Mouse (Mus musculus): ENCODE data around the gene Ubr4.

Gene Ubr4

DNA sequence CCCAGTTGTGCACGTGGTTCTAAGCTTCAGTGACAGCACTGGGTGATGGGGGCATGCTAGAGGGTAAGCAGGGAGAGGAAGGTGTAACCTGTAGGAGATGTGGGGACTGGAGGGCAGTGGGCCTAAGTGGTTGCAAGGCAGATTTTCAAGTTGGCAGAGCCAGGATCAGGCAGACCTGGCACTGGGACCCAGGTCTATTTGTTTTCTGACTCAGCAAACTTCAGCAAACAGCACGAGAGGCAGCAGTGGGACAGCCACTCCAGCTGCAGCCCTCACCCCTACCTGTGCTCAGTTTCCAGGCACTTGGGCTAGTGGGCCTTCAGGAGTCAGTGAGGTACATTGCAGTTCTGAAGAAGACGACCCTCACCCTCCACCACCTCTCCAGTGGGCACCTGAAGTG lies 4.8 kb downstream of the Ubr4 start:
- WGBS: 91% methylated on average over 3 of the region's 3 CpGs

DNA sequence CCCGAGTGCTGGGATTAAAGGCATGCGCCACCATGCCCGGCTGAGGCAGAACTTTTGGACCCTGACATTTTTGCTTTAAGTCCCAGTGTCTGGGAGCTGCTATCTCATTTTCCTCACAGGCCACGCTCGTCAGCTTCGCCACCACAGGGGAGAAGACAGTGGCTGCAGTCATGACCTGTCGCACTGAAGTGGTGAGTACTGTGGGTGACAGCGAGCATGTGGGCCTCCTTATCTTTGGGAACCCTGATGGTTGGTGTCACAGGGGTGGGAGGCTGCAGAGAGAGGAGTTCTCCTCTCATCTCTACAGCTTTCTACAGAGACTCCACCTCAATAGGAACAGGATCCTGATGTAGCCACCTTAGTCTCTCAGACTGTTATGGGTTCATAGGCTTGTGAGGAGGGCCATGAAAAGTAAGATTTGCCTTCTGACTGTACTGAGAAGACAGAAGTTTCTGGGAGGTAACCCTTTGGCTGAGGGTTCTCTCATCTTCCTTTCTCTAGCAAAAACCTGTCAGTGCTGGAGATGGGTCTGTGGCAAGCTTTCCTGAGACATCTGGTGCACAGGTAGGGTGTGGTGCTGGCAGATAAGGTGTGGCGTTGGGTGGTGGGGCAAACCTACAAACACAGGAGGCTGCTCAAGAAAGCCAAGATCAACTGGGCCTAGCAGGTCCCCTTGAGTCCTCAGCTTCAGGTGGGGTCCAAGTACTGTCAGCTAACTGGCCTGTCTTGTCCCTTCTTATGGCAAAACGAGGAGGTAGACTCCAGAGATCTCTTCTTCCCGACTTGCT lies 8.5 kb downstream of the Ubr4 start:
- WGBS: 93% methylated on average over 11 of the region's 11 CpGs

- WGBS: 92% methylated on average over 3 of the region's 3 CpGs
Measured at GRCm38 (mm10) chr4:139367336-139367735, 14.9 kb downstream of the Ubr4 start.

DNA sequence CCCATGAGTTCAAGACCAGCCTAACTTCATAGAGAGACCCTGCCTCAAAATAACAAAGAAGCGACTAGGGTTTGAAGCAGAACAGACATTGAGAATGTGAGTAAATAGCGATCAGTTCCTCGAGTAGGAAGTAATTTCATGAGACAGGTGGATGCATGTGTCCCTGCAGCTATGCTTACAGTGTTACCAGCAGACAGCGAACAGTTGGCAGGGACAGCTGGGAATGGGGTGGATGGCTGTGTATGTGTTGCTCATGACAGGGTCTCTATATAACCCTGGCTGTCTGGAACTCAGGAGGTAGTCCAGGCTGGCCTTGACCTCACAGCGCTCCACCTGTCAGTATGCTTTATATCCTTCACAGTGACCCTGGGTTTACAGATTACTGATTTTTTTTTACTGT lies 15.6 kb downstream of the Ubr4 start:
- 91% methylated on average over 5 of the region's 5 CpGs for WGBS

GRCm38 (mm10) chr4:139373130-139373529 lies 20.7 kb downstream of the Ubr4 start:
- 97% methylated on average over 4 of the region's 4 CpGs for WGBS

- 92% methylated on average over 10 of the region's 10 CpGs for WGBS
Measured at GRCm38 (mm10) chr4:139373531-139373930, 21.1 kb downstream of the Ubr4 start.

GRCm38 (mm10) chr4:139379719-139380118 lies 27.3 kb downstream of the Ubr4 start:
- 10% methylated on average over 8 of the region's 8 CpGs for WGBS

DNA sequence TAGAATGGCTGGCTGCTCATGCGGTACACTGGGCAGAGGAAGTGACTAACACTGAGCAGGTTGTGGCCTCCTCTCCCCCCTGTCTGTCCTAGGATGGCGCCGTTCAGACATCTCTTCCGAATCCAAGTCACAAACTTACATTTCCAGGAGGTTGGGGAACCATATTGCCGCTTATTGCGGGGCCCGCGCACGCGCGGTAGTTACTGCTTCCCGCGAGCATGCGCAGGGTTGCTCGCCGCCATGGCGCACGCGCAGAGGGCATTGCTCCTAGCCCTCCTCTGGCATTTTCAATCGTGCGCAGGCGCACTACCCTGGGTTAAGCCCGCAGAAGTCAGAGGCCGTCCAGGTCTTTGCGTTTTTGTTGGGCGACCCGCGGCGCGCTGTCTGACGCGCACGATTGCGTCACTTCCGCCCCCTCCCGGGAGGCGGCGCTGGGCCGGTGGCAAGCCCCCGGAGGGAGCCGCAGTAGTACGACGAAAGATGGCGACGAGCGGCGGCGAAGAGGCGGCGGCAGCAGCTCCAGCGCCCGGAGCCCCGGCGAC lies 27.9 kb downstream of the Ubr4 start:
- under 1% methylated on average over 54 of the region's 54 CpGs for WGBS

DNA sequence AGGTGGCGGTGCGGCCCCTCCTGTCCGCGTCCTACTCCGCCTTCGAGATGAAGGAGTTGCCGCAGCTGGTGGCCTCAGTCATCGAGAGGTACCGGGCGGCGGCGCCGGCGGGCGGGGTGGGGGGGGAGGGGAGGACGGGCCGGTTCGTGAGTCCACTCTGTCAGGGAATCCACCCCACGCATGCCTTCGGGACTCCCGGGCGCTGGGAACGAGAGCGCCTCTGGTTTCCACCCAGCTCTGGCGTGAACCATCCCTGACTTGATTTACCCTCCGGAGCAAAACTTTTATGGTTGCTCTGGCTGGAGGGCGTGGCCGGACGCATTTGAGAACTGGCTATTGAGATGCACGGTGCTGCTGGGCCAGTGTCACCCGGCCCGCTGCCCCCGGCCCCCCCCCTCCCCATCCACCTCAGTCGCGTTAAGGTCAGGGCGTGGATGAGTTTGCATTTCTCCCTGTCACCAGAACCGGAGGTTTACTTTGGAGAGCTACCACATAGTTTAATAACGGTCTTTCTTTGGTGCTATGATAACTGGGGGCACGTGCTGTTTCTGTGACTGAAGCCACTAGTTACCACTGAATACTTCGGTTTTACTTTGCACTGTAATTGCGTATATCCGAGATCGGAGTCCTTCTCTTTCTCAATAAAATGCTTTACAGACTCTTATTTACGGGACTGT lies 28.5 kb downstream of the Ubr4 start:
- under 1% methylated on average over 44 of the region's 44 CpGs for WGBS

- 24% methylated on average over 4 of the region's 4 CpGs for whole genome bisulfite sequencing
Measured at GRCm38 (mm10) chr4:139381452-139381845, 29.0 kb downstream of the Ubr4 start.

DNA sequence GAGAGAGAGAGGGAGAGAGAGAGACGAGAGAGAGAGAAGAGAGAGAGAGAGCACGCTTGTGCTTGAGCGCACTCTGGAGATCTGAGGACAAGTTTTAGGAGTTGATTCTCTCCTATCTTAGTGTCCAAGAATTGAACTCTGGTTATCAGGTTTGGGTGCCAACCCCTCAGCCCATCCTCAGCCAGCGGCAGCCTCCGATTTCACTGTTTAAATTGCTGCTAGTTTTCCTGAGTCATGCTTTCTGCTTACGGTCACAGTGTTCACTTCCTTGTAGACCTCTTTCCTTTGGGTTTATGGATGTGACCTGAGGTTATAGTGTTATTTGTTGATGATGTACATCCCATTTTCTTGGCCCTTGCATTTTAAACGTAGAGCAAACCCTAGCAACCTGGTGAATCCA lies 29.8 kb downstream of the Ubr4 start:
- WGBS: 66% methylated on average over 7 of the region's 7 CpGs

DNA sequence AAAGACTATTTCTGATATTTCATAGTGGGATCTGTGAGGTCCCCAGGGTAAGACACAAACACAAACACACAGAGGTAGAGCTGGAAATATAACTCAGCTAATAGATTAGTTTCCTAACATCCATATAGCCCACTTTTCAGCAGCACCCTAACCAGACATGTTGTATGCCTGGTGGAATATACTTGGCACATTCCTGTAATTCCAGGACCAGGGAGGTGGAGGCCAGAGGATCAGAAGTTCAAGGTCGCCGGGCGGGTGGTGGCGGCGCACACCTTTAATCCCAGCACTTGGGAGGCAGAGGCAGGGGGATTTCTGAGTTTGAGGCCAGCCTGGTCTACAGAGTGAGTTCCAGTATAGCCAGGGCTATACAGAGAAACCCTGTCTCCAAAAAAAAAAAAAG lies 33.4 kb downstream of the Ubr4 start:
- WGBS: 95% methylated on average over 5 of the region's 5 CpGs

DNA sequence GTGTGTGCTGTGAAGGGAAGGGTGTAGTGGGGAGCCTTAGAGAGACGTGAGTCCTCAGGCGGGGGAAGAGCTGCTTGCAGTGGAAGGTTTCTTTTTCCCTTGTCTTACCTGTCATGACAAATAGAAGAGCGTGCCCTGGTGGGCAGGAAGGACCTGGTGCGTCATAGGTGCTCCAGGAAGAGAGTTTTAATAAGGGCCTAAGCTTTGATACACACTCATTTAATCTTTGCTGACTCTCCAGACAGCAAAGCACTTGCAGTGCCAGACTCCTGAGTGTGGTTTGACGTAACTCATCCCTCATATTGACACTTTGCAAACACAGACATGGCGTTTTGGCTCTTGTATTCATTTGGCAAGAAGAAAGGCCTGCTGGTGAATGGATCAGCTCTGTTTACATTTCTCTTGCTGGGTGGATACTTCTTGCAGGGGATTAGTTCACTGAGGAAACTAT lies 34.5 kb downstream of the Ubr4 start:
- WGBS: 35% methylated on average over 6 of the region's 6 CpGs

DNA sequence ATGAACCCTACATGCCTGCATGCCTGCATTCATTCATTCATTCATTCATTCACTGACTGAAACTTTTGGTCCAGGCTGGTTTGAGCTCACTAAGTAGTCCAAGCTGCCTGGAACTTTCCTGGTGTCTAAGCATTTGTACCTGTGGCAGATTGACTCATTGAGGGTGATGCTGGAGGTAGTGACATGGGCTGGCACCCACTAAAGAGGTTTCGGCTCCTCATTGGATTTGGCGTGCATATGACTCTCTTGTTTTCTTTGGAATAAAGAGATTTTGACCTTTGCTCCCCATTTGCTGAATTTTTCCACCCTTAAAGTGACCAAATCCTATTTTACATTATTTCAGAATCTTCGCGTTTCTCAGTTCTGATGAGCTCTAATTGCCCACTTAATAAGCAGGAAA lies 37.1 kb downstream of the Ubr4 start:
- WGBS: 77% methylated on average over 4 of the region's 4 CpGs

GRCm38 (mm10) chr4:139395431-139395830 lies 43.0 kb downstream of the Ubr4 start:
- 45% methylated on average over 2 of the region's 2 CpGs for WGBS

DNA sequence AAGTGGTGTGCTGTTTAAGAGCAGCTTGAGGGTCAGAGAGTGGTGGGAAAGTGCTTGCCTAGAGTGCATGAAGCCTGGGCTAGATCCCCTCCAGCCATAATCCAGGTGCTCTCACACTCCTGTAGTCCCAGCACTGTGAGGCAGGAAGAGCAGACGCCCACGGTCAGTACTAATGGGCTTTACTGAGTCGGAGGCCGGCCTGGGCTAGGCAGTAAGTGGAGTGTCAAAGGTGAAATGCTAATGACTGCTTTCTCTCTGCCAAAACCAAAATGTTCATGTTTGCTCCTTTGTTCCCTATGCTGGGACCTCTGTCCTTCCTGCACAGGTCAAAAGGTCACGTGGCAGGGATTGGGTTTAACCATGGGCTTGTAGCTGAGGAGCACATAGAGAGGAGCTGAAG lies 48.1 kb downstream of the Ubr4 start:
- WGBS: 93% methylated on average over 5 of the region's 5 CpGs

DNA sequence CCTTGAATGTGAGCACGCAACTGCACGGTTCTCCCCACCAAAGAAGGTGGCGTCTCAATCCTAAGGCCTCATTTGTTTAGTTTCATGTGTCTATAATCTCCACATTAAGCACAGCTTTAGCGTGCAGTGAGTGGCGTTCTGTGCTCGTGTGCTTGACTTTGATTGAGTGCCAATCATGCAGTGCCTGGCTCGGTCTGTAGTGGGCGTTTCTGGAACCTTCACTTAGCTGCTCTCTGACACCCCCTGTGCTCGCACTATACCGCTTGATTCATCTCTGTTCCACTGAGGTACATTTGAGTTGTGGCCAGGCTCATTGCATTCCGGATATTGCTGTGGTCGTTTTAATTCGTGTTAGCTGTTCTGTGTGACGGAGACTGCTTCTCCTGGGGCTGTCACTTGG lies 50.8 kb downstream of the Ubr4 start:
- WGBS: 66% methylated on average over 14 of the region's 14 CpGs

- 91% methylated on average over 3 of the region's 3 CpGs for WGBS
Measured at GRCm38 (mm10) chr4:139411351-139411750, 58.9 kb downstream of the Ubr4 start.

GRCm38 (mm10) chr4:139417868-139418267 lies 65.5 kb downstream of the Ubr4 start:
- WGBS: 69% methylated on average over 1 of the region's 1 CpGs

DNA sequence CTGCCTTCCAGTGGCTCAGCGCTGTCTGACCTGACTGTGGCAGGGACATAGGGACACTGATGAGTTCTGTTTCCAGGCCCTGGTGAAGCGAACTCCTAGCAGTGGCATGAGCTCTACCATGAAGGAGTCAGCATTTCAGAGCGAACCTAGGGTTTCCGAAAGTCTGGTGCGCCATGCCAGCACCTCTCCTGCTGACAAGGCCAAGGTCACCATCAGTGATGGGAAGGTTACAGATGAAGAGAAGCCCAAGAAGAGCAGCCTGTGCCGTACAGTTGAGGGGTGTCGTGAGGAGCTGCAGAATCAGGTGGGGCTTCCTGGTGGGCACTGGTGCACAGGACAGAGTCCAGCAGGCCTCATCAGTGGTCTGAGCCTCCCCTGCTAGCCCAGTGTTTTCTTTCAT lies 69.2 kb downstream of the Ubr4 start:
- 94% methylated on average over 7 of the region's 7 CpGs for WGBS

DNA sequence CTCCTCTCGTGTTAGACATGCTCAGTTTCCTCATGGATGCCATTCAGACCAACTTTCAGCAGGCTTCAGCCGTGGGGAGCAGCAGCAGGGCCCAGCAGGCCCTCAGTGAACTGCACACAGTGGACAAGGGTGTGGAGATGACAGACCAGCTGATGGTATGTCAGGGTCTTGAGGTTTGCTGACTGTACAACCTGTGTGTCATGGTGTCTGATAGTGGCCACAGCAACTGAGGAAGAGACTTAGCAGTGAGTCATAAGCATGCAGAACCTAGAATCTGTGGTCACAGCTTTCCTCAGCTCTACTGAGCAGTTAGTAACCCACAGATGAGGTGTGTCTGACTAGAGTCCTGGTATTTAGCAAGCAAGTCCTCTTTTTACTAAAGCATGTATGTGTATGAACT lies 70.0 kb downstream of the Ubr4 start:
- WGBS: 85% methylated on average over 2 of the region's 2 CpGs

- WGBS: 77% methylated on average over 2 of the region's 2 CpGs
Measured at GRCm38 (mm10) chr4:139423270-139423669, 70.9 kb downstream of the Ubr4 start.

DNA sequence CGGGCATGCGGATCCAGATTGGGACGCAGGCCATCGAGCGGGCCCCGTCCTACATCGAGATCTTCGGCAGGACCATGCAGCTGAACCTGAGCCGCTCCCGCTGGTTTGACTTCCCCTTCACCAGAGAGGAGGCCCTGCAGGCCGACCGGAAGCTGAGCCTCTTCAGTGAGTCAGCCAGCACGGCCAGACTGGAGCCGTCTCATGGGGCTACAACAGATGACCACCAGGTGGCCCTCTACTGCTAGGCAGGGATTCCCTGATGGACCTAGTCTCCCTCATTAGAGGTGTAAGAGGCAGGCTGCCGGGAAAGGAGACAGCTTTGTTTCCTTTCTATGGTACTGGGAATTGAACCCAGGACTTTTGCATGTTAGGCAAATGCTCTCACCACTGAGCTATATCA lies 77.8 kb downstream of the Ubr4 start:
- 34% methylated on average over 15 of the region's 15 CpGs for WGBS
